Mouse (Mus musculus) lung, adult 2 months (tissue): ENCODE results near the gene E330009J07Rik. TPM values are rescaled to one million over a fixed set of nuclear protein-coding genes. Genes with fewer than 3 reads are reported as not detected.

Source experiments
- DNase-seq: peaks from one replicate; pipeline ENCODE4 v3.0.0; 2022
- H3K4me1 ChIP-seq: fragments of 200-500 bp; 2 replicates; pipeline ENCODE4 v1.6.1; 2011; ENCODE audit warnings: low read length; ENCODE audit not compliant: control insufficient read depth, insufficient read depth
- H3K4me3 ChIP-seq: fragments of 200-500 bp; replicated peaks from 2 replicates; pipeline ENCODE3; 2011; ENCODE audit warnings: low read depth, mild to moderate bottlenecking, control low read depth, low read length; ENCODE audit errors: extremely low read depth
- CTCF ChIP-seq: fragments of 200-500 bp; IDR thresholded peaks from 2 replicates; pipeline ENCODE4 v1.5.1; 2011; ENCODE audit warnings: mild to moderate bottlenecking, low read length, control low read depth; ENCODE audit not compliant: insufficient read depth
- POLR2A ChIP-seq: fragments of 200-500 bp; IDR thresholded peaks from 2 replicates; pipeline ENCODE4 v1.6.1; 2011; ENCODE audit warnings: low read depth, mild to moderate bottlenecking, control low read depth, low read length, borderline replicate concordance; ENCODE audit errors: extremely low read depth
- WGBS: fragments of 180-500 bp; shearing (Covaris S2); methylation state at CpG from one replicate; pipeline ENCODE4 v1.1.7; 2018; 5-methylcytosine and 5-hydroxymethylcytosine counted together
- polyA plus RNA-seq: library from polyadenylated mRNA; depleted of rRNA; stranded (reverse); fragments of >200 nt; gene quantifications from 2 replicates; pipeline ENCODE4 v1.2.3, GENCODE M21; 2012

Gene E330009J07Rik
- polyA plus RNA-seq, 1 experiment = 5.8 TPM

GRCm38 (mm10) chr6:40413046-40413445, 22.9 kb downstream of the E330009J07Rik start:
- Histone ChIP-seq H3K4me3 (no peak overlapping the region), H3K4me1 (no peaks in the 10 kb centered on the region)
- no peak for TF ChIP-seq POLR2A
- no peak for TF ChIP-seq CTCF
- 77% methylated on average over 5 of the region's 5 CpGs for WGBS
- DNase-seq = no peak

GRCm38 (mm10) chr6:40411085-40411484, 24.9 kb downstream of the E330009J07Rik start:
- H3K4me1 ChIP-seq = no peaks in the 10 kb centered on the region
- H3K4me3 ChIP-seq = no peak overlapping the region
- no peak for DNase-seq
- TF ChIP-seq POLR2A (no peak), CTCF (no peak)
- WGBS = 80% methylated on average over 3 of the region's 3 CpGs

- TF ChIP-seq CTCF (no peak), POLR2A (no peak)
- no peak for DNase-seq
- Histone ChIP-seq H3K4me3 (no peak overlapping the region), H3K4me1 (no peaks in the 10 kb centered on the region)
- 89% methylated on average over 4 of the region's 4 CpGs for WGBS
These were observed 32.2 kb downstream of the E330009J07Rik start for GRCm38 (mm10) chr6:40403640-40404285.

- Histone ChIP-seq H3K4me1 (no peaks in the 10 kb centered on the region), H3K4me3 (no peak overlapping the region)
- WGBS = 64% methylated on average over 2 of the region's 2 CpGs
- DNase-seq = no peak
- TF ChIP-seq CTCF = no peak
- TF ChIP-seq POLR2A = no peak
These were observed 33.9 kb downstream of the E330009J07Rik start for GRCm38 (mm10) chr6:40402031-40402430.

GRCm38 (mm10) chr6:40393213-40393612, 42.7 kb downstream of the E330009J07Rik start:
- Histone ChIP-seq H3K4me1 (no peaks in the 10 kb centered on the region), H3K4me3 (no peak overlapping the region)
- TF ChIP-seq CTCF (peak; percentile 79), POLR2A (no peak)
- peak; percentile 56 for DNase-seq
- WGBS = 38% methylated on average over 3 of the region's 3 CpGs

- Histone ChIP-seq H3K4me3 (no peak overlapping the region), H3K4me1 (no peaks in the 10 kb centered on the region)
- no peak for DNase-seq
- WGBS = 93% methylated on average over 1 of the region's 1 CpGs
- TF ChIP-seq POLR2A (no peak), CTCF (no peak)
These were observed 45.0 kb downstream of the E330009J07Rik start for GRCm38 (mm10) chr6:40390975-40391374.

- WGBS = 72% methylated on average over 4 of the region's 4 CpGs
- no peak overlapping the region for H3K4me3 ChIP-seq
- H3K4me1 ChIP-seq = no peaks in the 10 kb centered on the region
- no peak for DNase-seq
- no peak for TF ChIP-seq POLR2A
- no peak for TF ChIP-seq CTCF
These were observed 47.3 kb downstream of the E330009J07Rik start for GRCm38 (mm10) chr6:40388660-40389059.

GRCm38 (mm10) chr6:40385682-40386081, 50.3 kb downstream of the E330009J07Rik start:
- 56% methylated on average over 3 of the region's 3 CpGs for WGBS
- TF ChIP-seq POLR2A = no peak
- TF ChIP-seq CTCF = no peak
- DNase-seq = no peak
- Histone ChIP-seq H3K4me1 (no peaks in the 10 kb centered on the region), H3K4me3 (no peak overlapping the region)

GRCm38 (mm10) chr6:40381908-40382307, 54.0 kb downstream of the E330009J07Rik start:
- WGBS = 86% methylated on average over 4 of the region's 4 CpGs
- TF ChIP-seq CTCF (no peak), POLR2A (no peak)
- no peak overlapping the region for H3K4me3 ChIP-seq
- H3K4me1 ChIP-seq = no peaks in the 10 kb centered on the region
- DNase-seq = no peak

GRCm38 (mm10) chr6:40380181-40380580, 55.8 kb downstream of the E330009J07Rik start:
- Histone ChIP-seq H3K4me1 (no peaks in the 10 kb centered on the region), H3K4me3 (no peak overlapping the region)
- no peak for DNase-seq
- WGBS = 69% methylated on average over 3 of the region's 3 CpGs
- TF ChIP-seq POLR2A (no peak), CTCF (no peak)
